Mouse (Mus musculus) layer of hippocampus, adult 18-20 months (tissue): ENCODE measurements around the gene Zfp980. TPM values are rescaled to one million over a fixed set of nuclear protein-coding genes. Genes with fewer than 3 reads are reported as not detected.
"Not testable (repeated sequence)": the region's sequence is repeated elsewhere in the genome, so short reads cannot be mapped to it uniquely, and the experiment has no call there.

Experiments
- DNase-seq, 2 experiments: peaks; one replicate each; pipeline ENCODE4 v3.0.0; 2022; ENCODE audit warnings: low spot score in 2 of 2
- long read RNA-seq: library from polyadenylated mRNA; stranded (forward); transcript quantifications from one replicate; pipeline ENCODE4 v2.0.0, GENCODE M21; 2021
- total RNA-seq, 2 experiments: library from RNA; stranded (reverse); gene quantifications; 2 replicates each; pipeline ENCODE4 v1.2.3; 2021

The Zfp980 gene
- under 1 TPM in 1 of 2 experiments, not detected in 1; 0.25 TPM for total RNA-seq
- long read RNA-seq = 0 reads

GRCm38 (mm10) chr4:145670385-145670784 is at the start of gene Zfp980:
Zfp980 (plus strand) TSS chr4:145670685.
- DNase-seq = not testable (repeated sequence)

DNA sequence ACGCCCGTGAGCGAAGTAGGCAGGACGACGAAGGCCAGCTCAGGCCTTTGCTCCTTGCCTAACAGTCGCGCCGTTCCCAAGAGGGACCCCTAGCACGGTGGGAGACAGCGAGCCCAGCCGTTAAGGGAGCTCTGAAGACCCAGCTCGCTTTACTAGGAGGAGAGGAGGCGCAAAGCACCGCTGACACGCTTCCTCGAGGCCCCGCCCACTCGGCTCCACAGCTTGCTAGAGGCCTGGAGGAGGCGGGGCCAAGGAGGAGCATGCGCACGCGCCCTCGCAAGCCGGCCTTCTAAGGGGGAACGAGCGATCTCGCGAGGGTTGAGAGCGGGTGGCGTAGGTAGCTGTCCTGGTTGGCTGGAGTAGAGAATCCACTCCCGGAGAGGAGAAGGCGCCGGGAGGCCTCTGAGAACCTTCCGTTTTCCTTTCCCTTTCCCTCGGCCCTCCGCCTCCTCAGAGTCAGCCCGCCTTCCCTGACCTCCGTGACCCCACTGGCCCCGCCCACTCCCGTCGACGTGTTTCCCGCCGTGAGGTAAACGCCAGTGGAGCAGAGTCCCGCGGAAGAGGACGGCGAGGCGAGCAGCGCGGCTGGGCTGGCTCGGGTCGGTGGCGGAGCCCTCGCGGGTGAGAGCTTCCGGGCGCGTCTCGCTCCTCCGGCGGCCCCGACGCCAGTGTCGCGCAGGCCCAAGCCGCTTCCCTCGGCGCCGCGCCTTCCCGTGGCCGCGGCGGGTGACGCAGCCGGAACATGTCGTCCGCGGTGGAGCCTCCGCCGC is 29.9 kb upstream of the Zfp980 start:
- not testable (repeated sequence) for DNase-seq

GRCm38 (mm10) chr4:145674286-145674780 is 3.8 kb downstream of the Zfp980 start:
- DNase-seq = not testable (repeated sequence)

DNA sequence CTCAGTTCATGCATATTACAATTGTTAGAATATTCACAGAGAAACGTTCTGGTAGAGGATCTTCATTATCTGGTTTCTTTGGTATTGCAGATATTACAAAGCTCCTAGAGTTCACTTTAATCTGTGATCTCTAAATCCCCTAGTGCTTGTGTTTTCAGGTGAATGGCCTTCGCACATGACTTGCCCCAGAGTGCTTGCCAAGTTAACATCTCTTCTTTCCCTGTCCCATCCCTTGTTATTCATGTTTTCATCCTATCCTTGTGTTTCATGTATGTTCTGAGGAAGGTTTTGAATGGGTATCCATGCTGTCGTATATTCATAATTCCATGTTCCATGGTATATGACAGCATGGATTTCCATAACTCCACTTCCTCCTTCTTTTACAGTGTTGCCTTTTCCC is 9.7 kb downstream of the Zfp980 start:
- not testable (repeated sequence) for DNase-seq

GRCm38 (mm10) chr4:145680672-145681387 is 10.3 kb downstream of the Zfp980 start:
- DNase-seq = not testable (repeated sequence)

GRCm38 (mm10) chr4:145682021-145682420 is 11.5 kb downstream of the Zfp980 start:
- not testable (repeated sequence) for DNase-seq

- not testable (repeated sequence) for DNase-seq
Measured at GRCm38 (mm10) chr4:145683024-145683766, 12.7 kb downstream of the Zfp980 start.

DNA sequence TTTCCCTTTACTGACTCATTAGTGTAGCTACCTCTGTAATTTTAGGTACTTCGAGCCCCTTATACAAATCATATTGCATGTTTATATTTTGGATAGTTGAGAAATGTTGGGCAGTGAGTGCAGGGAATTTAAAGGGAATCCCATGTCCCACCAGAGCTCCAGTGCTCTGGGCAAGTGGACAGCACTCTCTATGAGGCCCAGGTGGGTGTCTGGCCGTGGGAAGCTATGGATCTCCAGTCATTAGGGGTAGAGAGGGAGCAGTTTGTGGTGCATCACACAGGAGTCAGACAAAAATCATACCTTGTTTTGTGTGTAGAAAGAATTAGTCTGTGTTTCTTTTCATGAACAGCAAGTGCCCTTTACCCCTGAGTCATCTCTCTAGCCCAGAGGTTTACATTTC is 15.6 kb downstream of the Zfp980 start:
- DNase-seq = not testable (repeated sequence)

DNA sequence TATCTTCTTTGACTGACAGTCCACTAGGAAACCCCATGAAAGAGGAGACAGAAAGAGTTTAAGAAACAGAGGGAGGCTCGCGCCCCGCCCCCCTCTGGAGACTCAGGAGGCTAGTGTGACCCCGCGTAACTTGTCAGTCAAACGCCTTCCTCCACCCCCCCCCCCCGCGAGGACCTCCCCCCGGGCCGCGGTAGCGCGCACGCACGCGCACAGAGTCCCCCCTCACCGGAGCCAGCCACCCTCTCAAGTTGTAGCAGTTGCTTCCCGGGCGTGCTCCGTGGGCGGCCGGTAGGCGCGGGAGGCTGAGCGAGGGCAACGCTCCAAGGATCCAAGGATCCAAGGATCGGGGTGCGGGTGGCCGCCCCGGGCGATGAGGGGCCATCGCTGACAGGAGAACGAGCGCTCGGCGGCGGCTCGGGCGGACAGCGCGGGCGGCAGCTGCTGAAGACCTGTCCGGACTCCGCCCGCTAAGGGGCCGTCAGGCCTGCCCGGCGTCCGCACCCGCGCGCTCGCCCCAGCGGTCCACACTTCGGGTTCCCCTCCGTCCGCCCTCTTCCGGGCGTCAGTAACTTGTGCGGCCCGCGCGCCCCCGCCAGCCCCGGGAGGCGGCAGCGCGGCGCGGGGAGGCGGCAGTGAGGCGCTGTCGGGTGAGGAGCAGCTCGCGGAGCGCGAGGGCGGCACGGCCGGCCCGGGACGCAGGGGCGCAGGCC is 74.6 kb downstream of the Zfp980 start:
- DNase-seq = peak in 1 of 2 experiments; percentile 0

GRCm38 (mm10) chr4:145745645-145745991 is 75.1 kb downstream of the Zfp980 start:
- DNase-seq = not testable (repeated sequence)

Other genes with a start within 250 kb of the Zfp980 start
- under 1 TPM; 0.12 to 0.20 TPM for gene Zfp990, start 159.9 kb upstream of the Zfp980 start, total RNA-seq
- under 1 TPM; 0.36 to 0.57 TPM for gene Gm13212, start 85.5 kb upstream of the Zfp980 start, total RNA-seq
- under 1 TPM; 0.58 to 0.79 TPM for gene Zfp986, start 198.1 kb downstream of the Zfp980 start, total RNA-seq